Mouse (Mus musculus) brain, embryonic 14.5 days (tissue): Measurements from ENCODE around the gene Cga. TPM values are rescaled to one million over a fixed set of nuclear protein-coding genes. Genes with fewer than 3 reads are reported as not detected.
A peak's percentile ranks its signal among the peaks of the same experiment; 100 is the strongest.
"Not testable (repeated sequence)": the region's sequence is repeated elsewhere in the genome, so short reads cannot be mapped to it uniquely, and the experiment has no call there.

ENCODE experiments used
- DNase-seq: peaks from one replicate; pipeline ENCODE4 v3.0.0-alpha.2; 2011; ENCODE audit warnings: low read depth
- CTCF ChIP-seq: fragments of 200-500 bp; IDR thresholded peaks from 2 replicates; pipeline ENCODE4 v1.5.1; 2012; ENCODE audit warnings: inconsistent platforms, mild to moderate bottlenecking, moderate library complexity, borderline replicate concordance; ENCODE audit not compliant: insufficient read depth, insufficient read length; ENCODE audit errors: extremely low read depth
- POLR2A ChIP-seq: fragments of 200-500 bp; IDR thresholded peaks from 2 replicates; pipeline ENCODE4 v1.6.1; 2012; ENCODE audit warnings: mild to moderate bottlenecking, inconsistent platforms, borderline replicate concordance; ENCODE audit not compliant: poor library complexity, insufficient read depth, insufficient read length, severe bottlenecking; ENCODE audit errors: extremely low read depth
- polyA plus RNA-seq: library from polyadenylated mRNA; depleted of rRNA; stranded (reverse); fragments of >200 nt; gene quantifications from 2 replicates; pipeline ENCODE4 v1.2.3, GENCODE M21; 2012

Cga gene
- polyA plus RNA-seq, 1 experiment, result not detected

DNA sequence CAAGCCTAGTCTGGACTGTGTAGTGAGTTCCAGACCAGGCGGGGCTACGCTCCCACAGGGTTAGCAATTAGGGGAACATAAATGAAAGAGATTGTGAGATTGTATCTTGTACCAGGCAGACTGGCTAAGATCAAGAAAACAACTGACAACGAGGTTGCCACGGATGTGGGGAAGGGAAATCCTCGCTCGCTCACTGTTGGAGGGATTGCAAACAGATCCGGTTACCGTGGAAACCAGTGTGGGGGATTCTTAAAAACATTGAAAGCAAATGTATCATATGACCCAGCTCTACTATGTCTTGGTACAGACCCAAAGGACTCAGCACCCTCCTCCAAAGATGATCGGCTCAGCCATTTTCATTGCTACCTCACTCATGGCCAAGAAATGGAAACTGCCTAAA, 6.6 kb downstream of the Cga start:
- DNase-seq, result peak; percentile 60
- no peak for TF ChIP-seq CTCF
- no peak for TF ChIP-seq POLR2A

DNA sequence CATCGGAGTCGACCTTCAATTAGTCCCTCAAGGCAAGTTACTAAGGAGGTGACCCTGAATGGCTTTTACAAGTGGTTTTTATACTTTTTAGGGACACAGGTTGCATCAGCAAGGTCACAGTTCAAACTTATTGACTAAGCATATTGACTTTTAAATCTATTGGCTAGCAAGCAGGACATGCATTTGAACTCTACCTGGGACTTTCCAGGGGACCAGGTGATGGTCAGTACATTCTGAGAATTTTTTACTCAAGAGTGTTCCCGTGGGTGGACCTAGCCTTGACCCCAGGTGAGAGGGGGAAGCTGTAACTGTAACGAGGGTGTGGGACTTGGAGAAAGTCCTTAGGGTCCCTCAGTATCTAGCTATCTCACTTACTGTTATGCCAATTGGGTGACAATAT, 7.6 kb downstream of the Cga start:
- no peak for DNase-seq
- TF ChIP-seq POLR2A, result no peak
- TF ChIP-seq CTCF, result no peak

DNA sequence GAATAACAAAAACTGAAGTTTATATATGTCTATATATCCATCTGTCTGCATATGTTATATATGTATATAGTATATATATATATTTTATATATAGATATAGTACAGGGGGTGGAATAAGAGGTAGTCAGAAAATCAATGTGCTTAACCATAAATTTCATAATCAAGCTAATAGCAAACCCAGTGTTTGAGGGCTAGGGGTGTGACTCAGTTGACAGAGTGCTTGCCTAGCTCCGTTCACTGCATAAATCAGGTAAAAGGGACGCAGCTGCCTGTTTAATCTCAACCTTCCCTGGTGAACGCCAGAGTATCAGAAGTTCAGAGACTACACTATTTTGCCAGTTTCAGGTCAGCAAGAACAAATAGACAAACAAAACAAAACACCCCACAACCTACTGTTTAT, 8.0 kb downstream of the Cga start:
- not testable (repeated sequence) for DNase-seq

DNA sequence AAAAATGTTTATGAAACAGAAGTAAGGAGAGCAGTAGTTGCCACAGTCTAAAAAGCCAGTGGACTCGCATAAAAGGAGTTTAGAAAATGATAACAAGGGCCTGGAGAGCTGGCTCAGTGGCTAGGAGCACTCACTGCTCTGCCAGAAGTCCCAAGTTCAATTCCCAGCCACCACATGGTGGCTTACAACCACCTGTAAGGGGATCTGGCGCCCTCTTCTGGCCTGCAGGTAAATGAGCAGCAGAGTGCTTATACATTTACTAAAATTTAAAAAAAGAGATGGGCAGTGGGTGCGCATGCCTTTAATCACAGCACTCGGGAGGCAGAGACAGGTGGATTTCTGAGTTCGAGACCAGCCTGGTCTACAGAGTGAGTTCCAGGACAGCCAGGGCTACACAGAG, 11.8 kb downstream of the Cga start:
- TF ChIP-seq POLR2A (no peak), CTCF (peak; percentile 28; the same call in 1 of the 2 replicates)
- DNase-seq, result peak; percentile 17

DNA sequence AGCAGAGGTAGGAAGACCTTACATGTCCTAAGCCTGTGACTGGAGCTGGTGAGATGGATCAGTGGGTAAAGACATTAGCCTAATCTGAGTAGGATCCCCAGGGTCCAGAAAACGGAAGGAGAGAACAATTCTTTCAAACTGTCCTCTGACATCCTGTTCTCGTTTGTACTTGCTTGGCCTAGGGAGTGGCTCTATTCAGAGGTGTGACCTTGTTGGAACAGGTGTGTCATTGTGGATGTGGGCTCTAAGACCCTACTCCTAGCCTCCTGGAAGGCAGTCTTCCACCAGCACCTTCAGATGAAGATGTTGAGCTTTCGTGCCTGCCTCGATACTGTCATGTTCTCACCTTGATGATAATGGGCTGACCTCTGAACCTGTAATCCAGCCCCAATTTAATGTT, 12.6 kb downstream of the Cga start:
- no peak for DNase-seq
- TF ChIP-seq POLR2A (no peak), CTCF (no peak)

DNA sequence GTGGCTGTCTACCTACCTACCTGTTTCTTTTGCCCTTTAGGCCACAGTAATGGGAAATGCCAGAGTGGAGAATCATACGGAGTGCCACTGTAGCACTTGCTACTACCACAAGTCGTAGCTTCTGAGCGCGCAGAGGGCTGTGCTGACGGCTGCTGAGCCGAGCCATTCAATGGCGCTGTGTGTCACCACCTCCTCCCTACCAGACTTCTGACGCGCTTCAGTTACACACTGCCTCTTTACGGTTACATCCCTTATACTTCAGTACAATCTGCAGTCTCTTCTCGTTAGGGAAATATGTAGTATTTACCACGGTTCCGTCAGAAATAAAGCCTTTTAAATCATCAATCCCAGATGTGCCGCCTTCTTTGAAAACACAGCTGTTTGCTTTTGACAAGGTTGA, 13.4 kb downstream of the Cga start:
- no peak for TF ChIP-seq POLR2A
- TF ChIP-seq CTCF, result no peak
- DNase-seq, result peak; percentile 41

DNA sequence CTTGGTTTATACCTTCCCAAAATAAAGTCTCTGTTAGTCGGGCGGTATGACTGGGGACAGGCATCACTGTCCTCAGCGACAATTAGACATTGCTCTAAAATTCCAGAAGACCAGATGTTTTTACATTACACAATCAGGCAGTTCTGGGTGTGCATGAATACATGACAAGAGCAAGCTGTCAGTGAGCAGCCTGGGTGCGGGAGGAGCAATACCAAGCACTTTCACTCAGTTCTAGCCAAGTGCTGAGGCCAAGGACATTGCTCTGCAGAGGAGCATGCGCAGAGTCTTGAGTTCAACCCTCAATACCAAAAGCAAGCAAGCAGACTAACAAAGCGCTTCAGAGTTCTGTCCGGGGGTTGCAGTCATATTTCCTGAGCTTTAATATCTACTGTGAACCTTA, 14.5 kb downstream of the Cga start:
- TF ChIP-seq CTCF (no peak), POLR2A (no peak)
- DNase-seq, result no peak

DNA sequence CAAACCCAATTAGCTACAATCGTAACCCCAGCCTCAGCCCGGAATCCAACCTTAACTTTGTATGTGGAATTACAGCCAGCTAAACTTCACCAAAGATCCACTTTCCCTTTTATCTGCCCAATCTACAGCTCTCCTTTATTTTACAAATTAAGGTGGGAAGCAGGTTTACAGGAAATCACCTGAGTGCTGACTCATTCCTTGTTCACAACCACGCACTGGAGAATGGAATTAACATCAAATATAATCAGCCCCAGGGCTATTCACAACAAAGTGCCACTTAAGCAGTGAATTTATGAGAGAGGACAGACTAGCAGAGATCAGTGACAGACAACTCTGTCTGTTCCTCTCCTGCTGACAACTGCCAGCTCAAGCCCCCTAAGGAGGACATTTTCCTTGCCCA, 17.8 kb downstream of the Cga start:
- no peak for DNase-seq
- TF ChIP-seq POLR2A, result no peak
- no peak for TF ChIP-seq CTCF

DNA sequence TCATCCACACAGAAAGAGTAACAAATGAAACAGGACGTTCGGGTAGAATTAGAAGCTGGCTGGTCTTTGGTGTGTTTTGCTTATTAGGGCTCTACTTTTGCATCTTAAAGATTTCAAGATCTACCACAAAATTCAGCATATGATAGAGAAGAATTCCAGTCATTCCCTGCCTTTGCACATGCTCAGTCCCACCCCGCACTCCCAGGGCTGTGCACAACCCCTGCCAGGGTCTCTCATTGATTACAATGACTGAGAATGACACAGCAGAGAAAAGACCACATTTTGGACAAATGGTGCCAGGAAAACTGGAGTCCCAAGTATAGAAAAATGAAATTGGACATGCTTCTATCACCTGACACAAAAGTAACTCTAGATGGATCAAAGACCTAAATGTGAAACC, 18.6 kb downstream of the Cga start:
- TF ChIP-seq POLR2A (no peak), CTCF (no peak)
- no peak for DNase-seq

DNA sequence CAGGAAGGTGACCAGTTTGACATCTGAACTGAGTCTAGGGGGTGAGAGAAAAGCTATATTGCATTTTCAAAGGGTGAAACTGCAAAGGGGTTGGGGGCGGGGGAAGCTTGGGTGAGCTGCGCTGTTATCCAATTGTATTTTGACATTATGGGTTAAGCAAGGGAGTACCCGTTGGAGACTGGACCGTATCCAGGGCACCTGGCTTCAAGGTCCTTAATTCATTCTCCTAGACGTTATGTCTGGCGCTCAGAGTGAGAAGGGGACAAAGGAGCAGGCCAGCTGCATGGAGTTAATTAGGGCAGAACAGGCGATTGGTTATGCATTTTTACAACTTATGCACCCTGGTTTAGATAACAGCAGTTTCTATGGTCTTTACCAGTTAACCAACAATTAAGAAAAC, 23.8 kb downstream of the Cga start:
- TF ChIP-seq POLR2A, result no peak
- no peak for TF ChIP-seq CTCF
- DNase-seq, result peak; percentile 73

DNA sequence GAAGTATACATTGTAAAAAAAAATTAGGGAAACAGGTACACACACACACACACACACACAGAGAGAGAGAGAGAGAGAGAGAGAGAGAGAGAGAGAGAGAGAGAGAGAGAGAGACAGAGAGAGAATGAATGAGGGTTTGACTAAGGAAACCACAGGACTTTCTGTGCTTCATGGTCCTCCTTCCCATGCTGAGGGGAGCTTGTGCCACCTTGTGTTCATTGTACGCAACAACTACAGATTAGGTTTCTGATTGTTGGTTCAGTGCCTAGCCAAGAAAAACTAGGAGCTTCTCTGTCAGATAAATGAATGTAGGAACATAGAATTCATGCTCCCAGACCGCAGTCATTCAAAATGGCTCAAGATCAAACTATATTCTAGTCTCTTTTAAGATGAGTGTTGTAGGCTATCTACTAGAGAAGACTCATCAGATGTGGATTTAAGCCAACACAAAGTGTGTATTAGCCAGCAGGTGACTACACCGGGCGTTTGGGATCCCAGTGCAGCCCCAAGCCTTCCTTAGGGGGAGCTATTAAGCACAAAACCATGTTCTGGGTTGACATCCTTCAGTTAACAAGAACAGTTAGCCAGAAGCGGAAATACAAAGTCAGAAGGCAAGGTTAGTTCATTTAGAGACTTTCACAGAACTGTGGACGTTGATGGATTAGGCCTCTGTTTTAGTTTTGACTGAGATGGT, 28.7 kb downstream of the Cga start:
- DNase-seq, result peak; percentile 87

DNA sequence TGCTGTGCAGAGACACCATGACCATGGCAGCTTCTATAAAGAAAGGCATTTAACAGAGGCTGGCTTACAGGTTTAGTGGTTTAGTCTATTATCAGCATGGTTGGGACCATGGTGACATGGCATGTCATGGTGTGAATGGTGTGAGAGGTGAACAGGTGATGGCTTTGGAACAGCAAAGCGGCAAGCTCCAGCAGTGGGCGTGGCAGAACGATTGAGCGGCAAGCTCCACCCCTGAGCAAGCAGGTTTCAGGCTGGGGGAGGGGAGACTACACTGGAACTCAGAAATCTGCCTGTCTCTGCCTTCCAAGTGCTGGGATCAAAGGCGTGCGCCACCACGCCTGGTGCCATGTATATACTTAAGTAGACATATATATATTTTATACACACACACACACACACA, 34.8 kb downstream of the Cga start:
- not testable (repeated sequence) for DNase-seq

More for the DNA sequence above, 28.7 kb downstream of the Cga start:
- TF ChIP-seq CTCF, result peak; percentile 85
- TF ChIP-seq POLR2A, result no peak

DNA sequence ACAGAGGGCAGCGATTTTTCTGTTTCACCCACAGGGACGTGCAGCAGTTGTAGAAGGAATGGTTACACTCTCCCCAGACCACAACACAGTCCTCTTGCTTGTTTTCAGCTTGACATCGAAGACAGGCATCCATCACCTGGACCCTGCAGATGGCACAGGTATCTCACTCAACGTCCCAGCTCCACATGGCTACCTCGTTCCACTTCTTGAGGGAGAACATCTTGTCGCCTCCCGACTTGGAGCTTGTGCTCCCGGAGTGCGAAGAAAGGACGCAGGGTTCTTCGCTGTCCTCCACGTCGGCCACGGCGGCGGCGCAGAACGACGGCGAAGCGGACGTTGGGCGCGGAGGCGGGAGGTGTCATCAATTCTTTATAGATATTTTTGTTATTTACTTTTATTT, 47.5 kb downstream of the Cga start:
- DNase-seq, result no peak
- no peak for TF ChIP-seq CTCF
- TF ChIP-seq POLR2A, result no peak
